Mouse (Mus musculus): Measurements from ENCODE around the gene Nhlrc3. TPM values are rescaled to one million over a fixed set of nuclear protein-coding genes. Genes with fewer than 3 reads are reported as not detected.

The Nhlrc3 gene
- polyA plus RNA-seq (2012; rRNA removed; ENCODE audit: low replicate concordance): 9.8 and 11.2 TPM in 2 replicates

DNA sequence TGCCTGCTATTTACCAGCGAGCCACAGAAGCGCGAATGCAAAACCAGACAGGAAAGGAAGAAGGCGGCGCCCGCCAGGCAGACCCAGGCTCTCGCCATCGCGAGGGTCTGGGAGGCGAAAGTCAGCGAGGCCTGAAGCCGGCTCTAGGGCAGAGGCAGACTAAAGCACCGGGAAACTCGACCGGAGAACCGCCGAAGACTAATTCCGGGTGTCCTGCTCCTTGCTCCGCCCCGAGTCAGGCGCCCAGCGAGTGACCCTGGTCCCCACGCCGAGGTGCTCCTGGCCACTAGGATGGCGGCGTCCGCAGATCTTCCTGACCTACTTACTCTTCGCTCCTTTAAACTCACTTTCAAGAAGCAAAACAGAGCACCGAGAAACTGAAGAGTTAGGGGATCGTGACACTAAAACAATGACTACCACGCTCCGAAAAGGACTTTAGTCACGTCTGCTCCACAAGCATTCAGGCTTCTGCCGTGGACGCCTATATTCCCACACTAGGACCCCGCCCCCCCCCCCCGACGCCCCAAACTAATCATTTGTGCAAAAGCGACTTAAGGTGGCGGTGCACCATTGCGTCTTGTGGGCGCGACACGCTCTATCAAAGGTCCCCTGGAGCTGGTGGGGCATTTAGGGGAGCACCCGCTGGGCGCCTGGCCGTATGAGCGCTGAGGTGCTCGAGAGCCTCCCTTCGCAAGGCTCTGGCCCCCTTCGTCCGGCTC, at the start of gene Nhlrc3, which contains the start of gene Proser1:
Gene Nhlrc3, minus strand, starts transcription at position 287 of the 719 bp plus-strand sequence.
Gene Proser1, plus strand, starts transcription at position 621 of the 719 bp plus-strand sequence.

GRCm38 (mm10) chr3:53488353-53488752, 25.2 kb upstream of the Nhlrc3 start, which contains the start of gene Stoml3:
Gene Stoml3, plus strand, starts transcription at chr3:53488653.

Other genes with a start within 250 kb of the Nhlrc3 start
- 9.9 and 15.8 TPM in 2 replicates for gene Proser1, start 334 bp upstream of the Nhlrc3 start, polyA plus RNA-seq (2012; rRNA removed; ENCODE audit: low replicate concordance)
- not detected in 2 replicates for gene Stoml3, start 25.3 kb upstream of the Nhlrc3 start, polyA plus RNA-seq (2012; rRNA removed; ENCODE audit: low replicate concordance)
- 0.24 and 7.5 TPM in 2 replicates for gene Frem2, start 194.0 kb upstream of the Nhlrc3 start, polyA plus RNA-seq (2012; rRNA removed; ENCODE audit: low replicate concordance)